Mouse (Mus musculus) ES-CJ7 (cell line): ENCODE measurements at regions not wholly inside any gene's neighbourhood (a gene's known extent, or its start where the extent isn't known, plus 50 kb on each side); places are given as distances from the start of the nearest gene placed in this dataset.

ENCODE experiments used
- DNase-seq: peaks from one replicate; pipeline ENCODE4 v3.0.0; 2011; ENCODE audit warnings: low read depth, low spot score

GRCm38 (mm10) chr5:24237201-24237600 is 72.4 kb downstream of the Nupl2 start:
- no peak for DNase-seq

- peak; percentile 88 for DNase-seq
Observed at GRCm38 (mm10) chr5:24239006-24239405, 74.2 kb downstream of the Nupl2 start.

- no peak for DNase-seq
Observed at GRCm38 (mm10) chr5:24244211-24244610, 79.4 kb downstream of the Nupl2 start.

GRCm38 (mm10) chr5:24255421-24255820 is 90.7 kb downstream of the Nupl2 start:
- DNase-seq, result no peak

GRCm38 (mm10) chr5:24261098-24261497 is 90.3 kb downstream of the Kcnh2 start:
- DNase-seq, result peak; percentile 84

- DNase-seq, result peak; percentile 66
Observed at GRCm38 (mm10) chr5:24262146-24262545, 89.3 kb downstream of the Kcnh2 start.

GRCm38 (mm10) chr5:24264151-24264550 is 87.3 kb downstream of the Kcnh2 start:
- no peak for DNase-seq

- DNase-seq, result peak; percentile 61
Observed at GRCm38 (mm10) chr5:24265431-24265830, 86.0 kb downstream of the Kcnh2 start.

- peak; percentile 85 for DNase-seq
Observed at GRCm38 (mm10) chr5:24266344-24267295, 84.8 kb downstream of the Kcnh2 start.
